8 mouse cellular contexts compared by ENCODE assay signal in the genomic region with DNA sequence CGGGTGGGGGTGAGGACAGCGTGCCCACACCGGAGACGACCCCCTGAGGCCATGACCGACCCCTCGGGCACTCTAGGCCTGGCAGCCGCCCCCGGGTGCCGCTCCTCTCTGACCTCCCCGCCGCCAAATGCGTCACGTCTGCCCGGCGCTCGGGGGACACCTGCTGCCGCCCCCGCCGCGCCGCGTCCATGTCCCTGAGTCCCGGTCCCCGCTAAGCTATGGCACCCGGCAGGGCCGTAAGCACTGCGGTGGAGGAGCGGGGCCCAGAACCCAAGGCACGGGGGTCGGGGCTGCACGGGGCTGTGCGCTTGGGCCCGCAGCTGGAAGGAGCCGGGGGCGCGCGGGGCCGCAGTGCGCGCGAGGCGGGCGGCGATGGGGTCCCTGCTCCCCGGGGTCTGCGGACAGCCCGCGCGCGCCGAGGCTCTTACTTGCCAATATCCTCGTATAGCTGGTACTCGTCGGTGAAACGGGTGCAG. TPM values are rescaled to one million over a fixed set of nuclear protein-coding genes. Genes with fewer than 3 reads are reported as not detected.
DNase-seq lines count a peak whose midpoint lies in the region; ATAC-seq and TF ChIP-seq lines count a peak whose summit lies in the region.

No protein-coding gene starts in this region.

- peak; percentile 37 for DNase-seq in adrenal gland, postnatal 10 days
- DNase-seq in adrenal gland, adult 8-10 months, result no peak
- no peak for DNase-seq in lung, postnatal 10 days
- no peak for DNase-seq in heart, postnatal 0 days (ENCODE audit: low spot score)
- no peak for DNase-seq in midbrain, embryonic 10.5 days (ENCODE audit: low spot score)
- no peak for DNase-seq in ovary, postnatal 14 days (ENCODE audit: low spot score)
- no peak for DNase-seq in urinary bladder, postnatal 10 days (ENCODE audit: low spot score)

- H3K9ac ChIP-seq in lung, embryonic 15.5 days, result 0 out of 2 replicates have a peak overlapping the region, but pooled peaks have one; percentile 2
- peak overlapping the region; percentile 21; the same call in 1 of the 2 replicates for H3K9ac ChIP-seq in heart, postnatal 0 days (replicated peaks; ENCODE audit: low read depth, low read length)

- H3K27ac ChIP-seq in lung, embryonic 15.5 days, result no peak overlapping the region
- no peak overlapping the region for H3K27ac ChIP-seq in heart, postnatal 0 days (ENCODE audit: low read depth)
- H3K27ac ChIP-seq in midbrain, embryonic 10.5 days (replicated peaks), result no peak overlapping the region

- no peaks in the 10 kb centered on the region for H3K9me3 ChIP-seq in lung, embryonic 15.5 days
- H3K9me3 ChIP-seq in heart, postnatal 0 days (replicated peaks; ENCODE audit: control insufficient read depth, low read length), result no peaks in the 10 kb centered on the region
- H3K9me3 ChIP-seq in midbrain, embryonic 10.5 days (replicated peaks), result no peaks in the 10 kb centered on the region

- WGBS in lung, embryonic 15.5 days, result under 1% methylated on average over 43 of the region's 55 CpGs
- 2% methylated on average over 43 of the region's 55 CpGs for WGBS in heart, postnatal 0 days
- WGBS in midbrain, embryonic 10.5 days, result 1% methylated on average over 51 of the region's 55 CpGs

- TF ChIP-seq CTCF in heart, postnatal 0 days (IDR thresholded peaks at IDR 0.05; ENCODE audit: low read depth), result no peak

- peak overlapping the region; percentile 46 for H3K4me3 ChIP-seq in lung, embryonic 15.5 days
- peak overlapping the region; percentile 55 for H3K4me3 ChIP-seq in heart, postnatal 0 days (ENCODE audit: low read depth, low read length)
- peak overlapping the region; percentile 59 for H3K4me3 ChIP-seq in midbrain, embryonic 10.5 days

- H3K27me3 ChIP-seq in lung, embryonic 15.5 days, result peaks cover 82% of the 10 kb centered on the region
- H3K27me3 ChIP-seq in heart, postnatal 0 days (ENCODE audit: control insufficient read depth, insufficient read depth, low read length), result peaks cover 67% of the 10 kb centered on the region
- peaks cover 87% of the 10 kb centered on the region for H3K27me3 ChIP-seq in midbrain, embryonic 10.5 days (ENCODE audit: low read depth, poor library complexity, severe bottlenecking)

- H3K36me3 ChIP-seq in lung, embryonic 15.5 days, result no peaks in the 10 kb centered on the region
- no peaks in the 10 kb centered on the region for H3K36me3 ChIP-seq in heart, postnatal 0 days (replicated peaks; ENCODE audit: control insufficient read depth, insufficient read depth, low read length)
- H3K36me3 ChIP-seq in midbrain, embryonic 10.5 days, result no peaks in the 10 kb centered on the region

- no peak for ATAC-seq in lung, embryonic 15.5 days (ENCODE audit: borderline replicate concordance, extremely low read depth, low FRiP score, low TSS enrichment)
- ATAC-seq in heart, postnatal 0 days (ENCODE audit: insufficient read depth, low read depth), result 0 out of 2 replicates have a peak, but pooled peaks have one; percentile 18

- H3K4me2 ChIP-seq in lung, embryonic 15.5 days, result peak overlapping the region; percentile 85
- peak overlapping the region; percentile 93 for H3K4me2 ChIP-seq in heart, postnatal 0 days (ENCODE audit: low read depth, low read length)

- H3K4me1 ChIP-seq in lung, embryonic 15.5 days, result peaks cover 7% of the 10 kb centered on the region
- peaks cover 9% of the 10 kb centered on the region; the same call in 1 of the 2 replicates for H3K4me1 ChIP-seq in heart, postnatal 0 days (ENCODE audit: control insufficient read depth, insufficient read depth)
- H3K4me1 ChIP-seq in midbrain, embryonic 10.5 days, result peaks cover 42% of the 10 kb centered on the region

- no peak for TF ChIP-seq EP300 in heart, postnatal 0 days (IDR thresholded peaks at IDR 0.05; ENCODE audit: low read depth)

RNA-seq across cellular contexts. Expression of gene Camk2b, which starts 1.1 kb away (rescaled TPM):
- total RNA-seq in adrenal gland, postnatal 10 days (2021), result 10 to 100 TPM; 15.7 to 30.4 TPM
- 10 to 100 TPM; 13.2 to 25.8 (median 20.0) TPM for total RNA-seq in adrenal gland, adult 8-10 months (2022)
- polyA plus RNA-seq in lung, embryonic 15.5 days (2015; fragmentation: Nextera tagmentation; extraction: Ambion mirVana), result 0.79 and 1.4 TPM in 2 replicates
- 3.0 and 6.3 TPM in 2 replicates for total RNA-seq in heart, postnatal 0 days (2014; rRNA removed; ENCODE audit: low replicate concordance)
- polyA plus RNA-seq in heart, postnatal 0 days (2015; fragmentation: Nextera tagmentation; extraction: Ambion mirVana), result 2.5 and 3.4 TPM in 2 replicates
- 0.81 and 2.1 TPM in 2 replicates for polyA plus RNA-seq in midbrain, embryonic 10.5 days (2016; fragmentation: Nextera tagmentation; extraction: Ambion mirVana)
